Mouse (Mus musculus): ENCODE data around the gene Tmem222.

GRCm38 (mm10) chr4:133266248-133266880, 11.2 kb downstream of the Tmem222 start:
- TF ChIP-seq CTCF (IDR thresholded peaks at IDR 0.05; ENCODE audit: insufficient read depth, low read length) (no peak), POLR2A (IDR thresholded peaks at IDR 0.05; ENCODE audit: borderline replicate concordance, extremely low read depth, low read depth, low read length) (no peak)

All from lung, adult 2 months (tissue).